In the genomic region with DNA sequence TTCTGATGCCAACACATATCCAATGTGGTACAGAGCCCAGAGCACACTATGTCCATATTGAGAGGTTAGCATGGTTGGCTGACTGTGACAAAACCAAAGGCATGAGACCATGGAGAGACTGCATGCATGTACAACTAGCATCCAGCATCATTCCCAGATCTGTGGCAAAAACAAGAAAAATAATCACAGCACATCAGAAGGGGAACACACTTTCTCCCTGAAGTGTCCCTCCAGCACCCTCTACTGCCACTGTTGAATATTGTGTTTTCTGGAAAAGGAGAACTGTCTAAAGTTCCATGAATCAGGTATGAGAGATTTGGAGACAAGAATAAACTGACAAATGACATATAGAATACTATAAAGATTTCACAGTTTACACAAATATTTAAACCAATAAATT, we compare ENCODE assay signal across 8 mouse cellular contexts.
A peak's percentile ranks its signal among the peaks of the same experiment; 100 is the strongest.
DNase-seq lines count a peak whose midpoint lies in the region; ATAC-seq lines count a peak whose summit lies in the region.

No protein-coding gene starts in this region.

- H3K27me3 ChIP-seq in heart, embryonic 13.5 days (replicated peaks), result no peaks in the 10 kb centered on the region
- H3K27me3 ChIP-seq in heart, embryonic 11.5 days (ENCODE audit: control insufficient read depth, insufficient read depth, low read length), result no peaks in the 10 kb centered on the region

- H3K4me3 ChIP-seq in heart, embryonic 13.5 days, result no peak overlapping the region
- no peak overlapping the region for H3K4me3 ChIP-seq in heart, embryonic 11.5 days (ENCODE audit: low read depth, low read length)

- peak overlapping the region; percentile 78; the same call in 1 of the 2 replicates for H3K27ac ChIP-seq in heart, embryonic 13.5 days (replicated peaks)
- H3K27ac ChIP-seq in heart, embryonic 11.5 days (ENCODE audit: low read depth, low read length), result no peak overlapping the region

- no peak for ATAC-seq in heart, embryonic 13.5 days (ENCODE audit: extremely low read depth, insufficient number of reproducible peaks, low FRiP score, low TSS enrichment)
- no peak for ATAC-seq in heart, embryonic 11.5 days (replicated peaks; ENCODE audit: insufficient number of reproducible peaks, low FRiP score, low TSS enrichment)

- H3K9ac ChIP-seq in heart, embryonic 13.5 days, result no peak overlapping the region
- H3K9ac ChIP-seq in heart, embryonic 11.5 days (ENCODE audit: low read depth, low read length), result no peak overlapping the region

- no peaks in the 10 kb centered on the region for H3K9me3 ChIP-seq in heart, embryonic 13.5 days
- H3K9me3 ChIP-seq in heart, embryonic 11.5 days (replicated peaks; ENCODE audit: control insufficient read depth, low read length), result no peaks in the 10 kb centered on the region

- H3K4me1 ChIP-seq in heart, embryonic 13.5 days, result peaks cover 20% of the 10 kb centered on the region
- H3K4me1 ChIP-seq in heart, embryonic 11.5 days (ENCODE audit: control insufficient read depth, insufficient read depth, low read length), result peaks cover 7% of the 10 kb centered on the region

- DNase-seq in right cerebral cortex, adult 18-20 months, result peak; percentile 29
- DNase-seq in right cerebral cortex, postnatal 36 days (ENCODE audit: low spot score in 2 of 2), result no peak
- peak; percentile 7 to 37 for DNase-seq in frontal cortex, postnatal 36 days (ENCODE audit: low spot score in 2 of 2)
- peak; percentile 41 for DNase-seq in retina, embryonic 14.5 days (ENCODE audit: low spot score)
- no peak for DNase-seq in thymus, postnatal 10 days (ENCODE audit: low spot score in 2 of 2)
- DNase-seq in B cell, adult 2 months, result no peak

- 0 out of 2 replicates have a peak overlapping the region, but pooled peaks have one; percentile 4 for H3K4me2 ChIP-seq in heart, embryonic 13.5 days
- no peak overlapping the region for H3K4me2 ChIP-seq in heart, embryonic 11.5 days

- H3K36me3 ChIP-seq in heart, embryonic 13.5 days, result no peaks in the 10 kb centered on the region
- H3K36me3 ChIP-seq in heart, embryonic 11.5 days (ENCODE audit: control insufficient read depth, insufficient read depth, low read length), result no peaks in the 10 kb centered on the region

Comparison
In these comparisons a context has a peak if more than half of its experiments do, and no peak if none do; other contexts are left out.
1. DNase-seq: peak in right cerebral cortex, adult 18-20 months (single experiment), frontal cortex, postnatal 36 days (2 of 2) and retina, embryonic 14.5 days (single experiment); none in right cerebral cortex, postnatal 36 days (0 of 2), thymus, postnatal 10 days (0 of 2) and B cell, adult 2 months (0 of 2).